Mouse (Mus musculus): ENCODE data around the gene Tmc4.

GRCm38 (mm10) chr7:3685400-3686187 is 8.2 kb upstream of the Tmc4 start:
- TF ChIP-seq TCF12 (IDR thresholded peaks at IDR 0.05; ENCODE audit: insufficient read depth, poor library complexity, severe bottlenecking) (no peak), USF1 (IDR thresholded peaks at IDR 0.05; ENCODE audit: low read depth) (no peak), POLR2A (IDR thresholded peaks at IDR 0.05; ENCODE audit: insufficient read length, low read depth) (no peak), POLR2AphosphoS2 (IDR thresholded peaks at IDR 0.05; ENCODE audit: insufficient read length, low read depth) (no peak), CEBPB (IDR thresholded peaks at IDR 0.05; ENCODE audit: insufficient read depth, poor library complexity, severe bottlenecking) (no peak), E2F4 (IDR thresholded peaks at IDR 0.05; ENCODE audit: insufficient read depth) (no peak)

Data from myocyte (in vitro differentiated cells).